Mouse (Mus musculus) embryonic fibroblast, embryonic 13.5 days (primary cell): Measurements from ENCODE around the gene Dusp10.

ENCODE experiments used
- CTCF ChIP-seq: IDR thresholded peaks from 2 replicates; pipeline ENCODE4 v1.5.1; 2011; ENCODE audit warnings: mild to moderate bottlenecking, control low read depth, low read length, moderate library complexity, borderline replicate concordance; ENCODE audit not compliant: insufficient read depth
- POLR2A ChIP-seq: IDR thresholded peaks from 2 replicates; pipeline ENCODE4 v1.6.1; 2011; ENCODE audit warnings: low read depth, mild to moderate bottlenecking, control low read depth, low read length, moderate library complexity

- TF ChIP-seq POLR2A, result no peak
- no peak for TF ChIP-seq CTCF
Observed at GRCm38 (mm10) chr1:184061901-184062300, 48.8 kb downstream of the Dusp10 start.
